Mouse (Mus musculus) MEL (cell line): Measurements from ENCODE around the gene Mertk.

ENCODE experiments used
- ETS1 ChIP-seq: IDR thresholded peaks from 2 replicates; pipeline ENCODE4 v1.6.1; 2012; ENCODE audit warnings: low read depth, mild to moderate bottlenecking, inconsistent platforms, low read length, improper control_type of control experiment, moderate library complexity
- POLR2AphosphoS2 ChIP-seq: IDR thresholded peaks from 2 replicates; pipeline ENCODE4 v1.6.1; 2011; ENCODE audit warnings: low read length, improper control_type of control experiment

- no peak for TF ChIP-seq POLR2AphosphoS2
- no peak for TF ChIP-seq ETS1
These were observed 6.0 kb upstream of the Mertk start for GRCm38 (mm10) chr2:128692771-128693170.
